Mouse (Mus musculus) spleen, adult 2 months (tissue): Measurements from ENCODE around the gene Mettl17. TPM values are rescaled to one million over a fixed set of nuclear protein-coding genes. Genes with fewer than 3 reads are reported as not detected.
A peak's percentile ranks its signal among the peaks of the same experiment; 100 is the strongest.

Source experiments
- DNase-seq, 2 experiments: peaks; one replicate each; pipeline versions ENCODE4 v3.0.0 to v3.0.0-alpha.2; 2012 to 2021; ENCODE audit warnings: low spot score in 2 of 2, low read depth in 1 of 2
- H3K27ac ChIP-seq: fragments of 200-500 bp; 2 replicates; pipeline ENCODE4 v1.5.1; 2012; ENCODE audit warnings: low read length, inconsistent platforms; ENCODE audit not compliant: insufficient read depth
- H3K27me3 ChIP-seq: fragments of 200-500 bp; 2 replicates; pipeline ENCODE4 v1.6.1; 2012; ENCODE audit warnings: mild to moderate bottlenecking, moderate library complexity, low read length, inconsistent platforms; ENCODE audit not compliant: control insufficient read depth, insufficient read depth
- H3K36me3 ChIP-seq: fragments of 200-500 bp; 2 replicates; pipeline ENCODE4 v1.6.1; 2012; ENCODE audit warnings: mild to moderate bottlenecking, low read length, inconsistent platforms; ENCODE audit not compliant: control insufficient read depth, insufficient read depth
- H3K4me1 ChIP-seq: fragments of 200-500 bp; 2 replicates; pipeline ENCODE4 v1.6.1; 2011; ENCODE audit warnings: inconsistent platforms; ENCODE audit not compliant: control insufficient read depth, insufficient read depth, insufficient read length
- H3K4me3 ChIP-seq: fragments of 200-500 bp; 2 replicates; pipeline ENCODE4 v1.5.1; 2011; ENCODE audit warnings: mild to moderate bottlenecking, inconsistent platforms; ENCODE audit not compliant: insufficient read depth, insufficient read length; ENCODE audit errors: extremely low read depth
- CTCF ChIP-seq: fragments of 200-500 bp; IDR thresholded peaks from 2 replicates; pipeline ENCODE4 v1.5.1; 2011; ENCODE audit warnings: mild to moderate bottlenecking, inconsistent platforms; ENCODE audit not compliant: insufficient read depth, insufficient read length, insufficient replicate concordance; ENCODE audit errors: extremely low read depth
- POLR2A ChIP-seq: fragments of 200-500 bp; IDR thresholded peaks from 2 replicates; pipeline ENCODE4 v1.6.1; 2011; ENCODE audit warnings: low read depth, low read length, inconsistent platforms
- WGBS: fragments of 180-500 bp; shearing (Covaris S2); methylation state at CpG from one replicate; pipeline ENCODE4 v1.1.7; 2018; 5-methylcytosine and 5-hydroxymethylcytosine counted together
- polyA plus RNA-seq: library from polyadenylated mRNA; depleted of rRNA; stranded (reverse); fragments of >200 nt; gene quantifications from 2 replicates; pipeline ENCODE4 v1.2.3, GENCODE M21; 2012

Mettl17 gene
- polyA plus RNA-seq, 1 experiment = 24.9 TPM

GRCm38 (mm10) chr14:51929968-51930367, 45.3 kb downstream of the Mettl17 start:
- Histone ChIP-seq H3K27me3 (no peaks in the 10 kb centered on the region), H3K27ac (no peak overlapping the region), H3K4me3 (no peak overlapping the region), H3K4me1 (no peaks in the 10 kb centered on the region), H3K36me3 (no peaks in the 10 kb centered on the region)
- WGBS = 79% methylated on average over 9 of the region's 9 CpGs
- TF ChIP-seq CTCF = no peak
- no peak for TF ChIP-seq POLR2A
- DNase-seq = no peak

GRCm38 (mm10) chr14:51930824-51931223, 46.2 kb downstream of the Mettl17 start:
- no peak overlapping the region for H3K4me3 ChIP-seq
- DNase-seq = no peak
- WGBS = 45% methylated on average over 5 of the region's 5 CpGs

GRCm38 (mm10) chr14:51932092-51933020, 47.7 kb downstream of the Mettl17 start:
- H3K4me1 ChIP-seq = no peaks in the 10 kb centered on the region
- DNase-seq = no peak
- no peak for TF ChIP-seq POLR2A
- no peak for TF ChIP-seq CTCF
- H3K36me3 ChIP-seq = no peaks in the 10 kb centered on the region
- no peaks in the 10 kb centered on the region for H3K27me3 ChIP-seq
- H3K27ac ChIP-seq = no peak overlapping the region
- no peak overlapping the region for H3K4me3 ChIP-seq
- WGBS = 65% methylated on average over 10 of the region's 10 CpGs

More at GRCm38 (mm10) chr14:51930824-51931223, 46.2 kb downstream of the Mettl17 start:
- TF ChIP-seq POLR2A (no peak), CTCF (peak; percentile 20; the same call in 1 of the 2 replicates)
- no peaks in the 10 kb centered on the region for H3K4me1 ChIP-seq
- H3K27me3 ChIP-seq = no peaks in the 10 kb centered on the region
- no peaks in the 10 kb centered on the region for H3K36me3 ChIP-seq
- no peak overlapping the region for H3K27ac ChIP-seq

GRCm38 (mm10) chr14:51939005-51939404, 54.4 kb downstream of the Mettl17 start:
- Histone ChIP-seq H3K27me3 (no peaks in the 10 kb centered on the region; the same call in 1 of the 2 replicates), H3K27ac (no peak overlapping the region), H3K36me3 (no peaks in the 10 kb centered on the region), H3K4me3 (no peak overlapping the region), H3K4me1 (no peaks in the 10 kb centered on the region)
- TF ChIP-seq CTCF (no peak), POLR2A (no peak)
- 92% methylated on average over 9 of the region's 9 CpGs for WGBS
- no peak for DNase-seq

- WGBS = 49% methylated on average over 8 of the region's 8 CpGs
- Histone ChIP-seq H3K4me1 (no peaks in the 10 kb centered on the region), H3K36me3 (no peaks in the 10 kb centered on the region), H3K27me3 (no peaks in the 10 kb centered on the region; the same call in 1 of the 2 replicates), H3K4me3 (no peak overlapping the region), H3K27ac (no peak overlapping the region)
- TF ChIP-seq CTCF (no peak), POLR2A (no peak)
- DNase-seq = no peak
Measured at GRCm38 (mm10) chr14:51940944-51941560, 56.4 kb downstream of the Mettl17 start.

- H3K27me3 ChIP-seq = no peaks in the 10 kb centered on the region; the same call in 1 of the 2 replicates
- no peaks in the 10 kb centered on the region for H3K4me1 ChIP-seq
- H3K4me3 ChIP-seq = no peak overlapping the region
- TF ChIP-seq CTCF (no peak), POLR2A (no peak)
- no peaks in the 10 kb centered on the region for H3K36me3 ChIP-seq
- WGBS = 75% methylated on average over 9 of the region's 9 CpGs
- DNase-seq = no peak
- H3K27ac ChIP-seq = no peak overlapping the region
Measured at GRCm38 (mm10) chr14:51941577-51941976, 56.9 kb downstream of the Mettl17 start.
